Mouse (Mus musculus): ENCODE data around the gene Gm20662. TPM values are rescaled to one million over a fixed set of nuclear protein-coding genes. Genes with fewer than 3 reads are reported as not detected.
A peak's percentile ranks its signal among the peaks of the same experiment; 100 is the strongest.

The Gm20662 gene
- polyA plus RNA-seq (2014; fragmentation: Nextera tagmentation; extraction: Ambion mirVana) = 0.10 and 0.14 TPM in 2 replicates

- Histone ChIP-seq H3K4me1 (replicated peaks; ENCODE audit: control insufficient read depth, insufficient read depth, low read length) (no peaks in the 10 kb centered on the region), H3K9ac (ENCODE audit: low read depth, low read length) (no peak within 1 kb of the TSS), H3K9me3 (ENCODE audit: control insufficient read depth, low read length) (no peaks in the 10 kb centered on the region), H3K27me3 (ENCODE audit: control insufficient read depth, insufficient read depth, low read length) (no peaks in the 10 kb centered on the region), H3K27ac (ENCODE audit: low read depth, low read length) (no peak within 1 kb of the TSS), H3K4me3 (ENCODE audit: low read depth, low read length) (no peak within 1 kb of the TSS), H3K36me3 (ENCODE audit: control insufficient read depth, insufficient read depth, low read length) (no peaks in the 10 kb centered on the region), H3K4me2 (replicated peaks; ENCODE audit: low read depth, low read length) (no peak within 1 kb of the TSS)
- 93% methylated on average over 5 of the region's 5 CpGs for WGBS
- ATAC-seq (ENCODE audit: low FRiP score) = no peak
- DNase-seq (ENCODE audit: low spot score) = no peak
Observed at GRCm38 (mm10) chr9:107996049-107996448, at the start of gene Gm20662. Gm20662 (plus strand) TSS chr9:107996349.

GRCm38 (mm10) chr9:107947241-107948194 is 48.6 kb upstream of the Gm20662 start:
- Histone ChIP-seq H3K4me1 (replicated peaks; ENCODE audit: control insufficient read depth, insufficient read depth, low read length) (peaks cover 6% of the 10 kb centered on the region; the same call in 1 of the 2 replicates), H3K9ac (ENCODE audit: low read depth, low read length) (no peak overlapping the region), H3K27ac (ENCODE audit: low read depth, low read length) (no peak overlapping the region), H3K4me2 (replicated peaks; ENCODE audit: low read depth, low read length) (no peak overlapping the region), H3K36me3 (ENCODE audit: control insufficient read depth, insufficient read depth, low read length) (no peaks in the 10 kb centered on the region), H3K27me3 (ENCODE audit: control insufficient read depth, insufficient read depth, low read length) (no peaks in the 10 kb centered on the region), H3K4me3 (ENCODE audit: low read depth, low read length) (no peak overlapping the region), H3K9me3 (ENCODE audit: control insufficient read depth, low read length) (no peaks in the 10 kb centered on the region)
- DNase-seq (ENCODE audit: low spot score) (no peak), ATAC-seq (ENCODE audit: low FRiP score) (no peak)
- 93% methylated on average over 31 of the region's 31 CpGs for WGBS

- Histone ChIP-seq H3K27me3 (ENCODE audit: control insufficient read depth, insufficient read depth, low read length) (no peaks in the 10 kb centered on the region), H3K4me3 (ENCODE audit: low read depth, low read length) (no peak overlapping the region), H3K9me3 (ENCODE audit: control insufficient read depth, low read length) (no peaks in the 10 kb centered on the region), H3K27ac (ENCODE audit: low read depth, low read length) (no peak overlapping the region), H3K9ac (ENCODE audit: low read depth, low read length) (no peak overlapping the region), H3K36me3 (ENCODE audit: control insufficient read depth, insufficient read depth, low read length) (no peaks in the 10 kb centered on the region), H3K4me2 (replicated peaks; ENCODE audit: low read depth, low read length) (no peak overlapping the region), H3K4me1 (replicated peaks; ENCODE audit: control insufficient read depth, insufficient read depth, low read length) (peaks cover 6% of the 10 kb centered on the region; the same call in 1 of the 2 replicates)
- WGBS = 82% methylated on average over 13 of the region's 13 CpGs
- ATAC-seq (ENCODE audit: low FRiP score) = no peak
- DNase-seq (ENCODE audit: low spot score) = no peak
Observed at GRCm38 (mm10) chr9:107949184-107949921, 46.8 kb upstream of the Gm20662 start.

DNA sequence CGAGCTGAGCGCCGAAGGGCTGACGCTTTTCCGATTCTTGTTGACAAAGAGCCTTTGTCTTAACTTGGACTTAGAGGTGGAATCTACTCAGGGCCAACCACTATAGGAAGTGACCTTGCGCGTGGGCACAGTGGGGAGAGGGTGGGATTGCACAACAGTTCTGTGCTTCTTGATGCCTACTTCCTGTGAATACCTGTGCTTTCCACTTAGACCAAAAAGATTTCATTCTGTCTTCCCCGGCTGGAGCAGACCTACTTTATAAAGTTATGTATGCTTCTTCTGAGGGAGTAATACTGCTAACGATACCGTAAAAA is 46.3 kb upstream of the Gm20662 start, which contains the start of gene Traip:
Traip (plus strand) TSS at position 215 of the 314 bp plus-strand sequence.
- no peak within 1 kb of the TSS; the same call in 1 of the 2 replicates for H3K27ac ChIP-seq (ENCODE audit: low read depth, low read length)
- H3K4me3 ChIP-seq (ENCODE audit: low read depth, low read length) = peak within 1 kb of the TSS; percentile 72
- no peaks in the 10 kb centered on the region for H3K27me3 ChIP-seq (ENCODE audit: control insufficient read depth, insufficient read depth, low read length)
- H3K36me3 ChIP-seq (ENCODE audit: control insufficient read depth, insufficient read depth, low read length) = no peaks in the 10 kb centered on the region
- WGBS = 88% methylated on average over 10 of the region's 10 CpGs
- H3K4me1 ChIP-seq (replicated peaks; ENCODE audit: control insufficient read depth, insufficient read depth, low read length) = peaks cover 6% of the 10 kb centered on the region; the same call in 1 of the 2 replicates
- DNase-seq (ENCODE audit: low spot score) (no peak), ATAC-seq (ENCODE audit: low FRiP score) (no peak)
- no peaks in the 10 kb centered on the region for H3K9me3 ChIP-seq (ENCODE audit: control insufficient read depth, low read length)
- peak within 1 kb of the TSS; percentile 78 for H3K4me2 ChIP-seq (replicated peaks; ENCODE audit: low read depth, low read length)
- H3K9ac ChIP-seq (ENCODE audit: low read depth, low read length) = peak within 1 kb of the TSS; percentile 64

GRCm38 (mm10) chr9:107950460-107951355 is 45.4 kb upstream of the Gm20662 start:
- WGBS = 18% methylated on average over 45 of the region's 45 CpGs
- Histone ChIP-seq H3K27me3 (ENCODE audit: control insufficient read depth, insufficient read depth, low read length) (no peaks in the 10 kb centered on the region), H3K27ac (ENCODE audit: low read depth, low read length) (no peak overlapping the region; the same call in 1 of the 2 replicates), H3K9ac (ENCODE audit: low read depth, low read length) (peak overlapping the region; percentile 64), H3K4me1 (replicated peaks; ENCODE audit: control insufficient read depth, insufficient read depth, low read length) (peaks cover 6% of the 10 kb centered on the region; the same call in 1 of the 2 replicates), H3K4me2 (replicated peaks; ENCODE audit: low read depth, low read length) (peak overlapping the region; percentile 78), H3K36me3 (ENCODE audit: control insufficient read depth, insufficient read depth, low read length) (no peaks in the 10 kb centered on the region), H3K4me3 (ENCODE audit: low read depth, low read length) (peak overlapping the region; percentile 72), H3K9me3 (ENCODE audit: control insufficient read depth, low read length) (no peaks in the 10 kb centered on the region)
- ATAC-seq (ENCODE audit: low FRiP score) (peak; percentile 95), DNase-seq (ENCODE audit: low spot score) (peak; percentile 95)

DNA sequence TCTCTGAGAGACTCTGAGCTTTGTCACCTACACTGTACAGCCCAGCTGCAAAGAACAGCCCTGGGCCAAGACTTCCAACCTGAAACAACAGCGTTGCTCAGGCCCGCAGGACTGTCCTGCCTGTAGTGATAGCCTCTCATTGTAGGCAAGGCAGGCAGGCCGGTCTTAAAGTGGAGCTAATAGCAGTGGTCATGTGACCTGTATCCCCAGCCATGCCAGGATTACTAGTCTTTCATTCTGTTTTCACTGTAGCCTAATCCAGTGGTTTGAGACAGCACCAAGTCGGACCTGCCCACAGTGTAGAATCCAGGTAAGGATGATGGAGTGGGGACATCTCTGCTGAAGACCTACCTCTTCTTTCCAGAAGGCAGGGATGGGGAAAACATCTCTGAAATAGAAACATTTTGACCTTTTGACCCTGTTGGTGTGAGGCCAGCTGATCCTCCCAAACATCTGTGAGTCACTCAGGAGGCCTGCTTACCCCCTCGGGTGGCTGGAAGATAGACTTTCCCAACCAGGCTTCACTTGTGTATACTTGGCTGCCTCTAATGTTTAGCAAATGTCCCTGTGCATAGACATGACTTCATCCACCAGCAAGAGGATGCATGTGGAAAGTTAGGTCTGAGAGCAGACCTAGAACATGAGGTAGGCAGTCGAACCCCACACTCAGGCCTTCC is 40.4 kb upstream of the Gm20662 start:
- no peak for DNase-seq (ENCODE audit: low spot score)
- 86% methylated on average over 6 of the region's 6 CpGs for WGBS
- Histone ChIP-seq H3K36me3 (ENCODE audit: control insufficient read depth, insufficient read depth, low read length) (no peaks in the 10 kb centered on the region), H3K4me2 (replicated peaks; ENCODE audit: low read depth, low read length) (no peak overlapping the region), H3K4me1 (replicated peaks; ENCODE audit: control insufficient read depth, insufficient read depth, low read length) (peaks cover 6% of the 10 kb centered on the region; the same call in 1 of the 2 replicates), H3K9me3 (ENCODE audit: control insufficient read depth, low read length) (no peaks in the 10 kb centered on the region), H3K9ac (ENCODE audit: low read depth, low read length) (no peak overlapping the region), H3K4me3 (ENCODE audit: low read depth, low read length) (no peak overlapping the region), H3K27me3 (ENCODE audit: control insufficient read depth, insufficient read depth, low read length) (no peaks in the 10 kb centered on the region), H3K27ac (ENCODE audit: low read depth, low read length) (no peak overlapping the region)
- ATAC-seq (ENCODE audit: low FRiP score) = no peak

GRCm38 (mm10) chr9:107957141-107957540 is 39.0 kb upstream of the Gm20662 start:
- WGBS = 37% methylated on average over 6 of the region's 6 CpGs
- H3K4me2 ChIP-seq (replicated peaks; ENCODE audit: low read depth, low read length) = no peak overlapping the region
- H3K9ac ChIP-seq (ENCODE audit: low read depth, low read length) = no peak overlapping the region
- no peak for ATAC-seq (ENCODE audit: low FRiP score)
- no peaks in the 10 kb centered on the region for H3K27me3 ChIP-seq (ENCODE audit: control insufficient read depth, insufficient read depth, low read length)
- no peaks in the 10 kb centered on the region for H3K4me1 ChIP-seq (replicated peaks; ENCODE audit: control insufficient read depth, insufficient read depth, low read length)
- no peak overlapping the region for H3K4me3 ChIP-seq (ENCODE audit: low read depth, low read length)
- H3K27ac ChIP-seq (ENCODE audit: low read depth, low read length) = no peak overlapping the region
- H3K36me3 ChIP-seq (ENCODE audit: control insufficient read depth, insufficient read depth, low read length) = no peaks in the 10 kb centered on the region; the same call in 1 of the 2 replicates
- DNase-seq (ENCODE audit: low spot score) = no peak
- H3K9me3 ChIP-seq (ENCODE audit: control insufficient read depth, low read length) = no peaks in the 10 kb centered on the region

Measured in hindbrain, embryonic 11.5 days (tissue).